Mouse (Mus musculus) testis, adult 2 months (tissue): ENCODE measurements around the gene B3gnt9.

Experiments
- CTCF ChIP-seq: fragments of 200-500 bp; IDR thresholded peaks from 2 replicates; pipeline ENCODE4 v1.5.1; 2012; ENCODE audit warnings: low read depth, mild to moderate bottlenecking, inconsistent platforms, low read length, moderate library complexity; ENCODE audit not compliant: control insufficient read depth, insufficient read depth, insufficient replicate concordance
- POLR2A ChIP-seq: fragments of 200-500 bp; IDR thresholded peaks from 2 replicates; pipeline ENCODE4 v1.6.1; 2012; ENCODE audit warnings: low read depth, mild to moderate bottlenecking, inconsistent platforms, low read length, moderate library complexity; ENCODE audit not compliant: control insufficient read depth

DNA sequence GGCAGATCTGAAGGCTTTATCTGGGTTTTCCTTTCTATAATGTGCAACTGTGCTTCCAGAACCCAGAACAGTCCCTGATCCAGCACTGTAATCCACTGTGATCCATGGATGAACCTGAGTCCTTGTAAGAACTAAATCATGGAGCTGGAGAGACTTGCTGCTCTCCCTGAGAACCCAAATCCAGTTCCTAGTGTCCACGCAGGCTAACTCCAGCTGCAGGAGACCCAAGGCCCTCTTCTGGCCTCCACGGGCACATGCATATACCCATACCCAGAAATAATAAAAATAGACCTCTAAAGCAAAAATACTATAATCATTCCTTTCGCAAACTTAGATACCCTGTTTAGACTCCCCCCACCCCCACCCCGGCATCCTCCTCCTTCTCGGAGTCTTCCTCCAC, 33.3 kb upstream of the B3gnt9 start:
- TF ChIP-seq CTCF (no peak), POLR2A (no peak)
